Mouse (Mus musculus) stomach, postnatal 0 days (tissue): ENCODE results near the gene Slc7a14.

Experiments used
- CTCF ChIP-seq: IDR thresholded peaks from 2 replicates; pipeline ENCODE4 v1.5.1; 2016; ENCODE audit warnings: antibody characterized with exemption, low read depth, mild to moderate bottlenecking, moderate library complexity
- EP300 ChIP-seq: optimal IDR thresholded peaks from 2 replicates; pipeline ENCODE3; 2016; ENCODE audit warnings: antibody characterized with exemption

DNA sequence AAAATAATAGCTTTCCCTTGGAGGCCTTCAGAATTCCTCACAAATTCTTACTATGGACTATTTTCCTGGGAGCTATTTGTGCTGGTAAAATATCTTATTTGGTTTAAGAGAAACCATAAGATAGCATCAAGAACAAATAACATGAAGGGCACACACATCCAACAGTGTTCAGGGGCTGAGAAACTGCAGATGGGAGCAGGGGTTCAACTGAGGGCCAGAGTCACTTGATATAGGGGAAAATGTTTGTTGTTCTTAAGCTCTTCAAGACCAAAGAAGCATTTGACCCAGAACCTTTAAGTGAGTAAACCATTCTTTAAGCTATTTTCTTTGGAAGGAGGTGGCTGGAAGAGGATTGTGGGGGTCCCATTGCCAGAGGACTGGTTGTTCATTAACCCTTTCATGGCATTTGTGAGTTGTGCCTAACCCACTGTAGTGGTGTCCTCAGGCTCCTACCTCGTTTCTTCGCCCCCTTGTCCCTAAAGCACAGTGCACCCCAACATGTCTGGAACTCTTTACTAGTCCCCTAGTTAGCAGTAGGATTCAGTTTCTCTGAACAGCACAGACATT, 76.3 kb downstream of the Slc7a14 start:
- TF ChIP-seq CTCF (no peak), EP300 (no peak)
